Mouse (Mus musculus): ENCODE data around the gene BC003965.
"Not testable (repeated sequence)": the region's sequence is repeated elsewhere in the genome, so short reads cannot be mapped to it uniquely, and the experiment has no call there.

Gene BC003965

DNA sequence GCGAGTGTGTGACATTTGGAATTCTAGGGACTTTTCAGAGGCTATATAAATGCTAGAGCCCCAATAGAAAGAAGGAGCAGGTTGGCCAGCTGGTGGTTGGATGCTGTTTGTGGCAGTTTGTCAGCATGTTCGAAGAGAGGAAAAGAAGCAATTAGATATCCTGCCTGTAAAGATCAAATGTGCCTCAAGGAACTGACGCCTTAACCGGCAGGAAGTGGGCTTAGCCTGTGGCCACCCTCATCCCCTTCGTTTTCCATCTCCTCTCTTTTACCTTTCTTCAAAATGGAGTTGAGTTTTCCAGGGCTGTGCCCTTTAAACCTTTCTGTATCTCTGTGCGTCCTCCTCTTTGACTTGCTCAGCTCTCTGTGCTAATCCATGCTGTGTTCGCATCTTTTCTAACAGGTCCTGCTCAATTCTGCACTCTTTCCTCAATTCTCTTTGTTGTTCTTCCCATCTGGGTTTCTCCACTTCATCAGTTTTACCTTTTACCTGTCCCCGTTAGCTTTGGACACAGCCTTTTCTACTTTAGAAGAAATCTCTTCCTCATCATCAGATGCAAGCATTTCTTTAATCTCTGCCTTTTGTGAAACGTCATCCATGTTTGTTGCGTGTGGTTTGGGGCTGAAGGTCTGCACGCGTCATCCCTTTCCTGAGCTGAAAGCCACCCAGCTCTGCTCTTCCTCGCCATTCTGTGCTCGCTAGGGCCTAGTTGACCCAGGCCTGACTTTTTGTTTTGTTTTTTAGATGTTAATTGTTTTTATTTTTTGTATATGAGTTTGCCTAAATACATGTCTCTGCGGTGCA lies 35.3 kb downstream of the BC003965 start:
- DNase-seq (ENCODE audit: low spot score) = no peak

DNA sequence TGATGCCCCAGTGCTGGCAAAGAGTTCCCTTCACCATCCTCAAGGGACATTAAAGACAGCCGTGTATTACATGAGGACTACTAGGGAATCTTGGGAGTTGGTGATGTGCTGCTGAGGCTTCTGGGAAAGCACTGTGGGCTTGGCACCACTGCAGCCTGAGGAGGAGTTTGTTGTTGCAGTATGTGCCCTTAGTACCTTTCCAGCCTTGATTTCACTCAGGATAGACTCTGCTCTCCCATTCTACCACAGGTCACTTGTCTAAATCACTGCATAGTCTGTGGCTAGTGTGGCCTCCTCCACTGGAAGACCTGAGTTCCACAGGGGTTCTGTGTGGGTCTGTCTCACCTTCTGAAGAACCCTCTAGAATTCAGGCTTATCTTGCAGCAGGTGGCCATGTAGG lies 36.4 kb downstream of the BC003965 start:
- DNase-seq (ENCODE audit: low spot score) = no peak

- DNase-seq (ENCODE audit: low spot score) = no peak
These were observed 37.6 kb downstream of the BC003965 start for GRCm38 (mm10) chr17:25221821-25222503.

GRCm38 (mm10) chr17:25222504-25222940 lies 38.2 kb downstream of the BC003965 start:
- DNase-seq (ENCODE audit: low spot score) = not testable (repeated sequence)

DNA sequence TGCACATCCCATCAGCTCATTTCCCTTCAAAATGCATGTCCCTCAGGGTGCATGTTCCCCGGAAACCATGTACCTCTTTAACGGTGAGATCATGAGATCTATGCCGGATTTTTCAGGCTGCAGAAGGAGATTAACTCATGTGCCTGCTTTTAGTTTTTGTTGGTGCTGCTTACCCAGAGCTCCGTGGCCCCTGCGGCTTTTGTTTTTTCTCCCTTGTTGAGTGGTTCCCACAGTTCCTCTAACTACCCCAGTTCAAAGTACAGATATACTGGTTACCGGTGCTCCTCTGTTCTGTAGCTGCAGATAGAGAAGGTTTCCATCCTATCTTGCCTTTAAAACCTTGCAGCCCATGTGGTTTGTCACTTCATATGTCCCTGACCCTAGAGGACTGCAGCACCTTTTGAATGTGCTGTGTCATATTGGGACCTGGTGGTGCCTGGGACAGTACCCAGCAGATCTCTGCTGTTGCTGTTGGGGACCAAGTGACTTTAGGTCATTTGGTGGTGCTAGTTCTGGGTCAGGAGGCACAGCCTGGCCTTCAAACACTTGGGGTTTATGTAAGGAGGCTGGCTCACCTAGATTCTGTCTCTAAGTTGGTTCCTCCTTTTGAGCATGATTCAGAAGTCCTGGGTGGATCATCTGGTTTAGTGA lies 38.7 kb downstream of the BC003965 start:
- DNase-seq (ENCODE audit: low spot score) = no peak

DNA sequence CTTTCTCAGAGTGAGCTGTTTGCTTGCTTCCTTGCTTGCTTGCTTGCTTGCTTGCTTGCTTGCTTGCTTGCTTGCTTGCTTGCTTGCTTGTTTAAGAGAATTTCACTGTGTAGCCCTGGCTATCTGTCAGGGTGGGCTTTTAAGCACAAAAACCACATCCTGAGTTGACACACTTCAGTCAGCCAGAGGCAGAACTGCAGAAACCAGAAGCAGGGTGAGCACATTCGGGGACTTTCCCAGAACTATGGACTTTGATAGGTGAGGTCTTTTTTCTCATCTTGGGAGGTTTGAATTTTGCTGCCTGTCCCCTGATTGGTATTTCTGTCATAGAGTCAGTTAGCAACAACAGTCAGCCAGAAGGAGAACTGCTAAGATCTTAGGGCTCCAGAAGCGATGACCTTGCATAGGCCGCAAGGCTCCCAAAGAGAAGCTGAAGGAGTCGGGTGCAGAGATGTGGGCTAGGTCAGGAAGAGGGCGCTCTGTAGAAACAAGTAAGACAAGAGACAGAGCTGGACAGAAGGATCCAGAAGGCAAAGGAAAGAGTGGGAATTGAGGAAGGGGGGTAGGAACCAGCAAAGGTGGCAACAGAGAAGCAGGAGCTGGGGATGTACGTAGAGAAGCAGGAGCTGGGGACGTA lies 40.4 kb downstream of the BC003965 start:
- no peak for DNase-seq (ENCODE audit: low spot score)

GRCm38 (mm10) chr17:25225659-25226058 lies 41.3 kb downstream of the BC003965 start:
- no peak for DNase-seq (ENCODE audit: low spot score)

GRCm38 (mm10) chr17:25227991-25228390 lies 43.6 kb downstream of the BC003965 start:
- DNase-seq (ENCODE audit: low spot score) = no peak

DNA sequence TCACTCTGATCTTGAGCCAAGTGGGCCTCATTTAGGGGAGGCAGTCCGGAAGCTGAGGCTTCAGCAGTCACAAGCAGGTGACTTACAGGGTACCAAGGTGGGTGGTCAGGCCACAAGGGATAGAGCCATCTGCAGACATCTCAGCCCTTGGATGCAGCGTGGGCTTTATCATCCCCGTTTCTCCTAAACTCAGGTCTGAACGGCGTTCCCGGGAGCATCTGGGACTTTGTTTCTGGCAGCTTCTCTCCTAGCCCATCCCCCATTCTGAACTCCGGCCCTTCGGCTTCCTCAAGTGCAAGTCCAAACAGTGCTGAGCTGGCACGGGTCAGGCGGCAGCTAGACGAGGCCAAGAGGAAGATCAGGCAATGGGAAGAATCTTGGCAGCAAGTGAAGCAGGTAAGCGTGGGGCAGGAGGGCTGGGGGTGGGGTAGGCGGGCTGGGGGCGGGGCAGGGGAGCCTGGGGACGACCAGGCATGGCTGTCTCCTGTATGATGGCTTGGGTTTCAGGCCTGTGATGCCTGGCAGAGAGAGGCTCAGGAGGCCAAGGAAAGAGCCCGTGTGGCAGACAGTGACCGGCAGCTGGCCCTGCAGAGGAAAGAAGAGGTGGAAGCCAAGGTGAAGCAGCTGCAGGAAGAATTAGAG lies 45.8 kb downstream of the BC003965 start:
- not testable (repeated sequence) for DNase-seq (ENCODE audit: low spot score)

DNA sequence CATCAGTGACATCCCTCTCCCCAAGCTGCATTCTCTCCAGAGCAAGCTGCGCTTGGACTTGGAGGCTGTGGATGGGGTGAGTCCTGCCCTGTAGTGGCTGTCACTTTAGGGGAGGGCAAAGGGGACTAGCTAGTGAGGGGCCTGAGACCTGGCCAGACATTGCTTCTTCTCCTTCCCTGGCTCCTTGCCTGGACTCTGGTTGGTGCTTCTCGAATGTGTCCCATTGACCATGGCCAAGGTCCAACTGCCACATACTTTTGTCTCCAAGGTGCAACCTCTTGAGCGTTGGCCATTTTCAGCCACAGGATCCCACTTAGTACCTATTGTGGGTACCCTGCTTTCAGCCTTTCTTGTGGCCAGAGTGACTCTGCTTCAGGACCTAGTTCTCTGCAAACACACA lies 46.3 kb downstream of the BC003965 start:
- no peak for DNase-seq (ENCODE audit: low spot score)

GRCm38 (mm10) chr17:25231621-25232020 lies 47.3 kb downstream of the BC003965 start:
- not testable (repeated sequence) for DNase-seq (ENCODE audit: low spot score)

GRCm38 (mm10) chr17:25235635-25236034 lies 51.3 kb downstream of the BC003965 start:
- no peak for DNase-seq (ENCODE audit: low spot score)

Measured in urinary bladder, postnatal 10 days (tissue).